Mouse (Mus musculus) Patski (cell line): Measurements from ENCODE around the gene Agl. TPM values are rescaled to one million over a fixed set of nuclear protein-coding genes. Genes with fewer than 3 reads are reported as not detected.
A peak's percentile ranks its signal among the peaks of the same experiment; 100 is the strongest.

Experiments used
- ATAC-seq: fragments of 100-300 bp; one replicate; pipeline ENCODE4 v1.8.0; 2021
- CTCF ChIA-PET: fragments of 350-600 bp; sonication (Branson Sonifier 250); formaldehyde crosslinking; loops from one replicate; lab custom pipeline; 2022; ENCODE audit warnings: inconsistent platforms; lab: Charles Lee
- POLR2A ChIA-PET: fragments of 350-600 bp; sonication (Branson Sonifier 250); formaldehyde crosslinking; loops from one replicate; lab custom pipeline; 2022; ENCODE audit warnings: antibody characterized with exemption, inconsistent platforms; lab: Charles Lee
- DNase-seq: peaks from one replicate; pipeline ENCODE4 v3.0.0-alpha.2; 2011; ENCODE audit warnings: low read depth, low spot score
- H3K27me3 ChIP-seq: fragments of 371-371 bp; one replicate; pipeline ENCODE4 v1.5.1; 2021
- CTCF ChIP-seq: fragments of 100-300 bp; IDR thresholded peaks from one replicate; pipeline ENCODE4 v1.5.1; 2021
- in situ Hi-C: fragments of 300-500 bp; cut with MboI; formaldehyde crosslinking; loops from 3 replicates; pipeline ENCODE4 v1.11.1; 2018; ENCODE audit warnings: low pct_unique_long_range_greater_than_20kb, mixed read lengths
- polyA plus RNA-seq: library from polyadenylated mRNA; unstranded; gene quantifications from one replicate; pipeline ENCODE4 v1.2.3, GENCODE M21; 2021

The Agl gene
- polyA plus RNA-seq: 44.8 TPM

- POLR2A ChIA-PET: interaction anchor here (0.9 kb wide), 1 partner anchor 51 kb away, joined by 3 read pairs; the partner anchor contains the start of gene Frrs1
- no peaks in the 10 kb centered on the region for H3K27me3 ChIP-seq
- CTCF ChIA-PET: interaction anchor here (0.9 to 1.6 kb wide), 2 partner anchors 19 to 28 kb away, joined by 4 to 5 read pairs; no protein-coding TSS in a partner anchor
- ATAC-seq (peak; percentile 96), DNase-seq (peak; percentile 68)
- no peak for TF ChIP-seq CTCF
- in situ Hi-C loops: no loop called here
These were observed at the start of gene Agl for GRCm38 (mm10) chr3:116807811-116808506. Gene Agl (minus strand): TSS chr3:116808166.

DNA sequence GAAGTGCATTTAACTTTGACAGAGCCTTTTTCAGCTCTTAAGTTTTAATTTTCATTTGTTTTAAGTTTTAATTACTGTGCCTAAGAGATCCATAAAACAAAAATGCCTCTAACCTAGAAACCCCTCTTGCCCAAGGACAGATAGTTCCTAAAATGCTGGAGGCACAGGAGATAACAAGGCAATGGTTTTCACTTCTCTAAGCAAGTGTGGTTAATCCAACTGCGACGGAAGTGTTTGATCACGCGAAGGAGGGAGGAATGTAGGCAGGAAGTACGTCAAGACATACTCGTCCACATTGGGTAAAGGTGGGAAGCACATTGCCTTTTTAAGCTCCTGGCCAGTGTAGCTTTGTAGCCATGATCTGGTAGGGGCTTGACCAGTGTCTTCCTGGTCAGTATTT lies 49.6 kb upstream of the Agl start:
- ATAC-seq (no peak), DNase-seq (no peak)
- no peaks in the 10 kb centered on the region for H3K27me3 ChIP-seq
- CTCF ChIA-PET: interaction anchor here (1.2 to 1.6 kb wide), 2 partner anchors 19 to 22 kb away, joined by 4 read pairs; no protein-coding TSS in a partner anchor
- no peak for TF ChIP-seq CTCF
- in situ Hi-C loops: no loop called here
- POLR2A ChIA-PET: no interaction called here

DNA sequence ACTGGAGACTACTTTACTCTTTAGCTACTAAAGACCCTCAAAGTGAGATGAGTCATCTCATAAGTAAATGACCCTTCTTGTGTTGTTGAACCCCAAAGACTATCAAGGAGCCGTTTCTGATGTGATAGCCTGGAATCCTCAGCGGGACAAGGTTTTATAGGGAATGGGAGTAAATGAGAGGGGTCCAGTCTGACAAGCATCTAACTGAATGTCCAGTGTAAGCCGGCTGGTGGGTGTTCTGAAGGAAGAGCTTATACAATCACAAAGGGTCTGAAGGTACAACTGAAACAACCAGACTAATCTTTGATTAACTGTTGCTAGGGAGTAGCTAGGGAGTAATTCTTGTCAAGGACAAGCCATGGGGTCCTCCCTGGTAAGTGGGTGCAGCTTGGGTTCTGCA lies 44.5 kb upstream of the Agl start:
- in situ Hi-C loops: no loop called here
- no peak for DNase-seq

DNA sequence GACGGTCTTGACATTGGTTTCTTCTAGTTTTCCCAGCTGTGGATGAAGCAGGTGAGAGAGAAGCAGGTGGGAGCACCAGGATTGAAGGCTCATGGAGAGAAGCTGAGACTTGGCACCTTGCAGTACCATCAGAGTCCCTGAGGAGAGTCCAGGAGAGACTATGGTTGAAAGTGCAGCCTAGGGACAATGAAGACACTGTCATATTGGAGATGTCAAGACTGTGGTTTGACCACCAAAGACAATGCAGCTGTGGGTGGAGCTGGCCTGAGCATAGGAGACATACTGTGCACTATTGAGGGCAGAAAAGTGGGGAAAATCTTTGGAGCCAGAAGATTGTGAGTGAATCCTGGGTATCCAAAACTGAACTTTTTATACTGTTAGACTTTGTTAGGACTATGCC lies 42.4 kb upstream of the Agl start:
- ChIA-PET CTCF (interaction anchor here (0.6 to 1.7 kb wide), 4 partner anchors 9 to 80 kb away, joined by 3 to 8 read pairs (median 4); partner anchors contain the start of gene Frrs1), POLR2A (interaction anchor here (0.5 to 0.9 kb wide), 3 partner anchors 9 to 889 kb away, joined by 3 to 5 read pairs (median 4); partner anchors contain the start of gene Frrs1)
- DNase-seq (no peak), ATAC-seq (no peak)
- H3K27me3 ChIP-seq: no peaks in the 10 kb centered on the region
- in situ Hi-C loops: no loop called here
- no peak for TF ChIP-seq CTCF

More for the DNA sequence above, 44.5 kb upstream of the Agl start:
- ChIA-PET CTCF (interaction anchor here (0.7 to 1.6 kb wide), 3 partner anchors 10 to 81 kb away, joined by 3 to 6 read pairs (median 3); no protein-coding TSS in a partner anchor), POLR2A (no interaction called here)
- no peak for ATAC-seq
- H3K27me3 ChIP-seq: no peaks in the 10 kb centered on the region
- TF ChIP-seq CTCF: no peak

DNA sequence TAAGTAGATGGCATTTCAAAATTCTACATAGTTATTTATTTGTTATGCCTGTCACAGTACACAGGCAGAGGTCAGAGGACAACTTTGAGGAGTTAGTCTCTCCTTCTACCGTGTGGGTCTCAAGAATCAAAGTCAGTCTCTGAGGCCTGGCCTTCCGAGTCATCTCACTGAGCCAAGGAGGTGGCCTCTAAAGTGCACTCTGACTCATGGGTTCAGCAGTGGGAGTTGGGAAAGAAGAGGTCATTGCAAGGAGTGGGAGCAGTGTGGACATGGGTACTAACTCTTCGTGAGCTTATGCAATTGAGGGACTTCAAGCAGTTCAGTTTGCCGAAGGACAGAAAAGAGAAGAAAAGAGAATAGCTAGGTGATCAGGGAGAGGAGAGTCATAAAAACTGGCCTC lies 41.0 kb upstream of the Agl start:
- DNase-seq: peak; percentile 33

GRCm38 (mm10) chr3:116848099-116848498 lies 40.1 kb upstream of the Agl start:
- ChIA-PET POLR2A (no interaction called here), CTCF (interaction anchor here (1.3 to 1.4 kb wide), 2 partner anchors 10 to 12 kb away, joined by 5 to 6 read pairs; no protein-coding TSS in a partner anchor)
- in situ Hi-C loops: no loop called here
- no peak for TF ChIP-seq CTCF
- no peaks in the 10 kb centered on the region for H3K27me3 ChIP-seq
- peak; percentile 64 for DNase-seq
- ATAC-seq: peak; percentile 84

More for the DNA sequence above, 41.0 kb upstream of the Agl start:
- H3K27me3 ChIP-seq: no peaks in the 10 kb centered on the region
- ChIA-PET CTCF (interaction anchor here (1.0 to 1.7 kb wide), 2 partner anchors 10 to 13 kb away, joined by 3 to 8 read pairs; no protein-coding TSS in a partner anchor), POLR2A (interaction anchor here (0.7 kb wide), 1 partner anchor 758 kb away, joined by 3 read pairs; no protein-coding TSS in a partner anchor)
- in situ Hi-C loops: no loop called here
- TF ChIP-seq CTCF: no peak
- peak; percentile 46 for ATAC-seq

DNA sequence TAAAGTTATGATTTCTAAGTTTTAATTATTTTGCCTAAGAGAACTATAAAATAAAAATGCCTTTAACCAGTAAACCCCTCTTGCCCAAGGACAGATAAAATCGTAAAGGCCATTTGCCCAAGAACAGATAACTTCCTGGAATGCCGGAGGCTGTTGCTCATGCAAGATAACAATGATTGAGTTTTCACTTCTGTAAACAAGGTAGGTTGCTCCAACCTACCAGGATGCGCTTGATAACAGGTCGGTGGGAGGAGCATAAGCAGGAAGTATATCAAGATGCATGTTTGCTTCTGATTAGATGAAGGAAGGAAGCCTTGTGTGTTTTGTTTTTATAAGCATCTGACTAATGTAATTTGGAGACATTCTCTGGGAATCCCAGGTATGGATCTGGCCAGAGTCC lies 38.1 kb upstream of the Agl start:
- in situ Hi-C loops: no loop called here
- CTCF ChIA-PET: interaction anchor here (2.1 kb wide), 1 partner anchor 10 kb away, joined by 9 read pairs; no protein-coding TSS in a partner anchor
- ATAC-seq (no peak), DNase-seq (no peak)
- TF ChIP-seq CTCF: no peak
- POLR2A ChIA-PET: no interaction called here
- no peaks in the 10 kb centered on the region for H3K27me3 ChIP-seq

GRCm38 (mm10) chr3:116844880-116845579 lies 37.1 kb upstream of the Agl start:
- in situ Hi-C loops: no loop called here
- POLR2A ChIA-PET: no interaction called here
- TF ChIP-seq CTCF: no peak
- no peaks in the 10 kb centered on the region for H3K27me3 ChIP-seq
- CTCF ChIA-PET: interaction anchor here (2.1 kb wide), 1 partner anchor 9 kb away, joined by 9 read pairs; no protein-coding TSS in a partner anchor
- ATAC-seq (no peak), DNase-seq (no peak)

GRCm38 (mm10) chr3:116841311-116841710 lies 33.3 kb upstream of the Agl start:
- in situ Hi-C loops: no loop called here
- DNase-seq (no peak), ATAC-seq (no peak)
- ChIA-PET CTCF (no interaction called here), POLR2A (interaction anchor here (0.7 kb wide), 1 partner anchor 1449 kb away, joined by 4 read pairs; no protein-coding TSS in a partner anchor)
- TF ChIP-seq CTCF: no peak
- H3K27me3 ChIP-seq: no peaks in the 10 kb centered on the region

DNA sequence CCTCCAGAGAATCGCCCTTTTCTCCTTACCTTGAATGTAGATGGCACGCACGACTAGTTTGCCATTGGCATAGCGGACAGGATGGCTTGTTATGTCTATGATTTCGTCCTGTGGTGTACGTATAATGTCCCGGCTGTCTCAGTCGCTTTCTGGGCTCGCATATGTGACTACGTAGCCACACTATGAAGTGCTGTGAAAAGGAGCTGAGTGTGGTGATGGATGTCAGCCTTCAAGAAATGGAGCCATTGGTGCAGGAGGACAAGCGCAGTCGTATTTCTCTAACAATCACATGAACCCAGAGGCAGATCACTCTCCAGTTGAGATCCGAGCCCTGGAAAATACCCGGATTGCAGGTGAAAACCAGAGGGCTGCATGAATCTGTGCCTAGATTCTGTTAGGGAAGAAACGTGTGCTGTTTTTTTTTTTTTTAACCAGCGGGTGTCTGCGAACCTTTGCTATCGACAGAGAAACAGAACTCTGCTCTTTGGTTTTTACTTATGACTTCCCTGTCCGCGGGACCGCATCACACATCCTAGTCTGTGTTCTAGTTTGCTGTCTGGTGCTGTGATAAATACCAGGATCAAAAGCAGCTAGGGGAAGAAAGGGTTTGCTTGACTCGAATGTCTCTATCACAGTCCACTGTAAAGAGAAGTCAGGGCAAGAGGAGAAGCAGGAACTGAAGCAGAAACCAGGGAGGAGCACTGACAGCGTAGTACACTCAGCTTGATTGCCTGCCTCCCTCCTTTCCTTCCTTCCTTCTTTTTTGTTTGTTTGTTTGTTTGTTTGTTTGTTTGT lies 28.9 kb upstream of the Agl start:
- ChIA-PET POLR2A (no interaction called here), CTCF (interaction anchor here (0.8 to 3.3 kb wide), 19 partner anchors 8 to 505 kb away, joined by 3 to 24 read pairs (median 8); partner anchors contain the start of gene Dbt)
- no peak for TF ChIP-seq CTCF
- in situ Hi-C loops: loop anchor here (5.0 to 10.0 kb wide), 4 partner anchors 60 to 502 kb away; partner anchors contain the start of genes Dbt and Sass6
- DNase-seq: no peak
- H3K27me3 ChIP-seq: no peaks in the 10 kb centered on the region
- ATAC-seq: no peak
